Mouse (Mus musculus) small intestine, adult 2 months (tissue): ENCODE results near the gene Pde6d. TPM values are rescaled to one million over a fixed set of nuclear protein-coding genes. Genes with fewer than 3 reads are reported as not detected.

Experiments
- H3K27ac ChIP-seq: fragments of 200-500 bp; 2 replicates; pipeline ENCODE4 v1.5.1; 2012; ENCODE audit warnings: low read depth, low read length, control low read depth, inconsistent platforms; ENCODE audit not compliant: insufficient read depth
- H3K27me3 ChIP-seq: fragments of 200-500 bp; 2 replicates; pipeline ENCODE4 v1.6.1; 2012; ENCODE audit warnings: mild to moderate bottlenecking, moderate library complexity, low read length, inconsistent platforms; ENCODE audit not compliant: control insufficient read depth, insufficient read depth
- H3K36me3 ChIP-seq: fragments of 200-500 bp; 2 replicates; pipeline ENCODE4 v1.6.1; 2012; ENCODE audit warnings: mild to moderate bottlenecking, low read length, control low read depth, inconsistent platforms; ENCODE audit not compliant: control insufficient read depth, insufficient read depth
- H3K4me1 ChIP-seq: fragments of 200-500 bp; 2 replicates; pipeline ENCODE4 v1.6.1; 2012; ENCODE audit warnings: low read length, inconsistent platforms, mixed read lengths; ENCODE audit not compliant: control insufficient read depth, insufficient read depth, insufficient read length
- H3K4me3 ChIP-seq: fragments of 200-500 bp; 2 replicates; pipeline ENCODE4 v1.5.1; 2012; ENCODE audit warnings: low read depth, mild to moderate bottlenecking, control low read depth, inconsistent platforms, low read length, moderate library complexity
- CTCF ChIP-seq: fragments of 200-500 bp; IDR thresholded peaks from 2 replicates; pipeline ENCODE4 v1.5.1; 2012; ENCODE audit warnings: low read depth, mild to moderate bottlenecking, control low read depth, inconsistent platforms, low read length, moderate library complexity, mixed read lengths; ENCODE audit not compliant: insufficient replicate concordance, insufficient read length; ENCODE audit errors: extremely low read depth
- POLR2A ChIP-seq: fragments of 200-500 bp; IDR thresholded peaks from 2 replicates; pipeline ENCODE4 v1.6.1; 2012; ENCODE audit warnings: low read depth, mild to moderate bottlenecking, control low read depth, inconsistent platforms, low read length, moderate library complexity
- WGBS: fragments of 180-500 bp; shearing (Covaris S2); methylation state at CpG from one replicate; pipeline ENCODE4 v1.1.7; 2018; 5-methylcytosine and 5-hydroxymethylcytosine counted together
- polyA plus RNA-seq: library from polyadenylated mRNA; depleted of rRNA; stranded (reverse); fragments of >200 nt; gene quantifications from 2 replicates; pipeline ENCODE4 v1.2.3, GENCODE M21; 2012; rRNA removed

Pde6d gene
- polyA plus RNA-seq, 1 experiment: 9.7 TPM

DNA sequence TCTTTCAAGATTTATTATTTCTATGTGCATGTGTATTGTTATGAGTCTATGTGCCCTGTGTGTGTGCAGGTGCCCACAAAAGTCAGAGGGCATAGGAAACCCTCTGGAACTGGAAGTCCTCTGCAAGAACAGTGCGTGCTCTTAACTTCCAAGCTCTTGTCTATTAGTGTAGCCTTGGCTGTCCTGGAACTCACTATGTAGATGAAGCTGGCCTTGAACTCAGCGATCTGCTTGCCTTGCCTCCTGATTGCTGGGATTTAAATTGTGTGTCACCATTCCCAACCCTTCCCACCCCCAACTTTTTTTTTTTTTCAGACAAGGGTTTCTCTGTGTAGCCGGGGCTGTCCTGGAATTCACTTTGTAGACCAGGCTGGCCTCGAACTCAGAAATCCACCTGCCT is 86.1 kb downstream of the Pde6d start:
- WGBS: 93% methylated on average over 4 of the region's 4 CpGs
- no peak overlapping the region for H3K27ac ChIP-seq
- H3K27me3 ChIP-seq: no peaks in the 10 kb centered on the region
- peaks cover 43% of the 10 kb centered on the region for H3K4me1 ChIP-seq
- no peak for TF ChIP-seq POLR2A
- no peak for TF ChIP-seq CTCF
- no peak overlapping the region for H3K4me3 ChIP-seq
- no peaks in the 10 kb centered on the region for H3K36me3 ChIP-seq

DNA sequence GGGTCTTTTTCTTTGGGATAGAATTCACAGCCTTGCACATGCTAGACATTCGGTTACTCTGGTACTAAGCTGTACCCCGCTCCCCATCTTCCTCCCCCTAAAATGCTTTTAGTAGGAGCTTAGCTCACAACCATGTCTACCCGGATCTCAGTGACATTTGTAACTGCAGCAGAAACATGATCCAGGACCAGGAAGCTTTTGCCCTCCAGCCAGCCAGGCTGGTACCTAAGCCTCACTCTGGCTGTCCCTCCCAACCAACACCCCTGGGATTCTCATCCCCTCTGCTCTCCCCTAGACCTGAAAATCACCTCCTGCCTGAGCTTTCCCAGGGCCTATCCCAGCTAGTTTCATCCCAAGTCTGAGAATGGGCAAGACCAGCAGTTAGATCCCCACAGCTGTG is 88.6 kb downstream of the Pde6d start:
- TF ChIP-seq CTCF (no peak), POLR2A (no peak)
- H3K36me3 ChIP-seq: no peaks in the 10 kb centered on the region
- H3K27me3 ChIP-seq: no peaks in the 10 kb centered on the region
- H3K4me1 ChIP-seq: peaks cover 42% of the 10 kb centered on the region
- WGBS: 91% methylated on average over 3 of the region's 3 CpGs
- no peak overlapping the region for H3K27ac ChIP-seq
- H3K4me3 ChIP-seq: no peak overlapping the region

Other genes with a start within 250 kb of the Pde6d start
- 0.95 and 6.1 TPM in 2 replicates for gene Ncl, start 223.2 kb downstream of the Pde6d start, polyA plus RNA-seq
- gene Nmur1, start 156.4 kb downstream of the Pde6d start, polyA plus RNA-seq: 5.6 and 11.1 TPM in 2 replicates
- not detected in 2 replicates for gene Tex44, start 156.3 kb downstream of the Pde6d start, polyA plus RNA-seq
- gene Ptma, start 55.9 kb downstream of the Pde6d start, polyA plus RNA-seq: 212 and 749 TPM in 2 replicates
- 10.7 and 18.4 TPM in 2 replicates for gene Cops7b, start 275 bp upstream of the Pde6d start, polyA plus RNA-seq
- 0.18 TPM in 1 of 2 replicates, not detected in the other for gene Nppc, start 87.9 kb upstream of the Pde6d start, polyA plus RNA-seq
- 4.6 and 9.1 TPM in 2 replicates for gene Dis3l2, start 121.2 kb upstream of the Pde6d start, polyA plus RNA-seq